Mouse (Mus musculus) neutrophil, adult 5-6 weeks (primary cell): ENCODE results near the gene Helb. TPM values are rescaled to one million over a fixed set of nuclear protein-coding genes. Genes with fewer than 3 reads are reported as not detected.

ENCODE experiments used
- total RNA-seq: library from RNA; stranded (forward); fragments of 200-1000 nt; gene quantifications from 2 replicates; pipeline ENCODE4 v1.2.3, GENCODE M21; 2017

Helb gene
- total RNA-seq, 1 experiment from 2014 or later, result 38.2 TPM

Other genes with a start within 250 kb of the Helb start
- 96.5 and 104 TPM in 2 replicates for gene Tmbim4, start 88.6 kb upstream of the Helb start, total RNA-seq
- 48.1 and 59.9 TPM in 2 replicates for gene Irak3, start 89.1 kb upstream of the Helb start, total RNA-seq
- gene Llph, start 114.1 kb upstream of the Helb start, total RNA-seq, result 37.6 and 42.4 TPM in 2 replicates